Mouse (Mus musculus): Measurements from ENCODE around the gene Gltp.

DNA sequence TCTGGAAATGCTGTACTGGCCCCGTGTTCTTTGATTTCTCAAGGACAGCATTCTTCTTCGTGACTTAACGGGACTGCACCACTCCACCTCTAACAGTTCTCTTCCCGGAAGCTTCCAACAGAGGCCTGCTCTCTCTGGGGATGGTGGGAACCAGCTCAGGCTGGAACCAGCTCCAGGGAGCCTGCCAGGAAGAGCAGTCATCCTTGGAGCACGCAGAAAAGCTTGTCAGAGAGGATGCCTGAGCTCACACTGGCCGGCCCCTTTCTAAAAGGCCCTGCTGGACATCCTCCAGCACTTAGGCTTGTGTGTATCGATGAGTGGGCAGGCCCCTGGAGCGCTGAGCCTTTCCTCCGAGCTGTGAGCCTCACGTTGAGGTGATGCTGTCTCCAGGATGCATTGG lies 37.4 kb upstream of the Gltp start:
- TF ChIP-seq MAX (IDR thresholded peaks at IDR 0.05; ENCODE audit: low read length) (no peak), CTCF (conservative IDR thresholded peaks at IDR 0.05 in 1 of 2, IDR thresholded peaks at IDR 0.05 in 1 of 2; ENCODE audit: low read depth in 2 of 2, low read length in 2 of 2) (no peak), EP300 (IDR thresholded peaks at IDR 0.05; ENCODE audit: low read length) (no peak), POLR2A (IDR thresholded peaks at IDR 0.05; ENCODE audit: low read depth, low read length) (no peak), BHLHE40 (IDR thresholded peaks at IDR 0.05; ENCODE audit: low read depth, low read length) (no peak), MXI1 (IDR thresholded peaks at IDR 0.05; ENCODE audit: low read depth, low read length) (no peak), NELFE (IDR thresholded peaks at IDR 0.05; ENCODE audit: low read depth, low read length) (no peak), JUND (conservative IDR thresholded peaks at IDR 0.05; ENCODE audit: low read depth, low read length) (no peak)

Measured in CH12.LX (cell line).